Mouse (Mus musculus) brain, embryonic 14.5 days (tissue): ENCODE data around the gene Parp1.

Experiments
- CTCF ChIP-seq: fragments of 200-500 bp; IDR thresholded peaks from 2 replicates; pipeline ENCODE4 v1.5.1; 2012; ENCODE audit warnings: inconsistent platforms, mild to moderate bottlenecking, moderate library complexity, borderline replicate concordance; ENCODE audit not compliant: insufficient read depth, insufficient read length; ENCODE audit errors: extremely low read depth
- POLR2A ChIP-seq: fragments of 200-500 bp; IDR thresholded peaks from 2 replicates; pipeline ENCODE4 v1.6.1; 2012; ENCODE audit warnings: mild to moderate bottlenecking, inconsistent platforms, borderline replicate concordance; ENCODE audit not compliant: poor library complexity, insufficient read depth, insufficient read length, severe bottlenecking; ENCODE audit errors: extremely low read depth

- TF ChIP-seq CTCF (no peak), POLR2A (no peak)
Observed at GRCm38 (mm10) chr1:180525301-180525700, 43.4 kb upstream of the Parp1 start.
